Mouse (Mus musculus) limb, embryonic 12.5 days (tissue): Measurements from ENCODE around the gene Lingo2. TPM values are rescaled to one million over a fixed set of nuclear protein-coding genes. Genes with fewer than 3 reads are reported as not detected.

Experiments used
- ATAC-seq: fragments of 200-750 bp; cut with Nextera tagmentation; 2 replicates; pipeline ENCODE4 v1.8.0; 2017; ENCODE audit warnings: low read depth, moderate TSS enrichment; ENCODE audit not compliant: insufficient number of reproducible peaks, insufficient read depth, low FRiP score, low TSS enrichment
- H3K27ac ChIP-seq: fragments of 300-500 bp; sonication (generic); 2 replicates; pipeline ENCODE4 v1.5.1; 2016; ENCODE audit warnings: mild to moderate bottlenecking, moderate library complexity
- H3K27me3 ChIP-seq: fragments of 300-500 bp; sonication (generic); 2 replicates; pipeline ENCODE4 v1.6.1; 2016; ENCODE audit warnings: mild to moderate bottlenecking, moderate library complexity
- H3K36me3 ChIP-seq: fragments of 300-500 bp; sonication (generic); 2 replicates; pipeline ENCODE4 v1.6.1; 2016; ENCODE audit warnings: mild to moderate bottlenecking, moderate library complexity
- H3K4me1 ChIP-seq: fragments of 300-500 bp; sonication (generic); replicated peaks from 2 replicates; pipeline ENCODE4 v1.6.1; 2016
- H3K4me2 ChIP-seq: fragments of 300-500 bp; sonication (generic); 2 replicates; pipeline ENCODE4 v1.6.1; 2016; ENCODE audit warnings: mild to moderate bottlenecking, moderate library complexity
- H3K4me3 ChIP-seq: fragments of 300-500 bp; sonication (generic); replicated peaks from 2 replicates; pipeline ENCODE4 v1.5.1; 2016; ENCODE audit warnings: mild to moderate bottlenecking
- H3K9ac ChIP-seq: fragments of 300-500 bp; sonication (generic); replicated peaks from 2 replicates; pipeline ENCODE4 v1.6.1; 2016; ENCODE audit warnings: mild to moderate bottlenecking, moderate library complexity
- H3K9me3 ChIP-seq: fragments of 300-500 bp; sonication (generic); 2 replicates; pipeline ENCODE4 v1.6.1; 2016; ENCODE audit warnings: mild to moderate bottlenecking, moderate library complexity
- WGBS: fragments of 180-500 bp; shearing (Covaris S2); methylation state at CpG from one replicate; pipeline ENCODE4 v1.1.7; 2016; 5-methylcytosine and 5-hydroxymethylcytosine counted together
- polyA plus RNA-seq: library from polyadenylated mRNA; unstranded; fragments of >200 nt; fragmentation: Nextera tagmentation; extraction: Ambion mirVana; gene quantifications from 2 replicates; pipeline ENCODE4 v1.2.1, GENCODE M21; 2016

Lingo2 gene
- polyA plus RNA-seq, 1 experiment from 2014 or later = 1.4 TPM

- Histone ChIP-seq H3K4me3 (no peak overlapping the region), H3K36me3 (no peaks in the 10 kb centered on the region), H3K27me3 (no peaks in the 10 kb centered on the region), H3K9me3 (no peaks in the 10 kb centered on the region), H3K4me1 (no peaks in the 10 kb centered on the region), H3K9ac (no peak overlapping the region), H3K27ac (no peak overlapping the region), H3K4me2 (no peak overlapping the region)
- ATAC-seq = no peak
- WGBS = 86% methylated on average over 1 of the region's 1 CpGs
Observed at GRCm38 (mm10) chr4:36305228-36305627, 646.3 kb downstream of the Lingo2 start.

DNA sequence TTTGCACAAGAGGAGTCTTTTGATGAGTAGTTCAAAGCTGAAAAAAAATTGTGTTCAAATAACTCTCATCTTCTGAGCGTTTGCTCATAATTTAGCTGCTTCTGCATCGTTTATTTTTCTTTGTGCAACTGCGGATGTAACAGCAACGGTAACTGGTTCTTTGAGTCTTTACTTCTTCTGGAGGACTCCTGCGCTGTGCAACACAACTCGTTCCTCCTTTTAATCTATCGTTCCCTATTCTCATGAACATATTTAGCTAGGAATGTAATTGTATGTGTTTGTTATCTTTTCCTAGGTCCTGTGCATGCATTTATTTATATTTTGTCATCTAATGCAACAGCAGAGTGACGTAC is 661.9 kb downstream of the Lingo2 start:
- Histone ChIP-seq H3K9me3 (no peaks in the 10 kb centered on the region), H3K9ac (no peak overlapping the region), H3K36me3 (no peaks in the 10 kb centered on the region), H3K4me1 (no peaks in the 10 kb centered on the region; the same call in 1 of the 2 replicates), H3K4me2 (no peak overlapping the region; the same call in 1 of the 2 replicates), H3K27me3 (no peaks in the 10 kb centered on the region), H3K4me3 (no peak overlapping the region), H3K27ac (no peak overlapping the region)
- WGBS = 82% methylated on average over 8 of the region's 8 CpGs
- ATAC-seq = no peak

DNA sequence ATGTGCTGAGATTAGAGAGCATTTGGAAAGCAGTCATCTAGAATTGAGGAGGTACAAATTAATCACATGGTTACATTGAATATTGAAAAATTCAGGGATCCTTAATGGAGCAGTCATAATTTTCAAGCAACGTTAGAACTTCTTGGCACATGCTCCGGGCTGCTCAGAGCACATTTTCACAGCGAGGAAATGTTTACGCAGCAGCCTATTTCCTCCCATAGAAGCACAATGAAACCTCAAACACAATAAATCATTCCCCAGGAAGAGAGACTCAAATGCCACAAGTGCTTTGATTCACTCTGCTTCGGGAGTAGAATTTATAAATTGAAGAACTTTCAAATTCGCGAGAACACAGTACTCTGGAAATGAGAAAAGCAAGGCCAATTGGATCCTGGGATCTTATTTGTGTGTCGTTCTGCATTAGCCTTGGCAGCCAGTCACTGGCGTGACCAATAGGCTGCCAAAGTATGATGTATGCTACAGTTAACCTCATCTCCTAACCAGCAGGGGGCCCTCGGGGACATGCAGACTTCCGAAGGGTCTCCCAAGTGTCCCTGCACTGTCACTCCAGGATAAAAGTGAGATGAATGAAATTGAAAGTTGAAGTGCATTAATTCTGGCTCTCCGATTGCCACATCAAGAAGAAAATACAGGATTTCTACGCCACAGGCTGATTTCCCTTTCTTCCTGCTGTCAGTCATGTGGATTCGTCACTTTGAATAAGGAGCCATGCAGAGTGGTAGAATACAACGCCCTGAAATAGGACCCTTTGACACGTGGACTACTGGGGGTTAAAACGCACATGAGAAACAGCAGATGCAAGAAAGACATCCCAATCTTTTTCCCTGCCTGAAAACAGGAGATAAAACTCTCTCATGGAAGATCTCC is 662.5 kb downstream of the Lingo2 start:
- Histone ChIP-seq H3K9ac (no peak overlapping the region), H3K27me3 (no peaks in the 10 kb centered on the region), H3K4me3 (no peak overlapping the region), H3K9me3 (no peaks in the 10 kb centered on the region), H3K36me3 (no peaks in the 10 kb centered on the region), H3K4me2 (peak overlapping the region; percentile 33), H3K27ac (no peak overlapping the region), H3K4me1 (no peaks in the 10 kb centered on the region; the same call in 1 of the 2 replicates)
- 40% methylated on average over 17 of the region's 17 CpGs for WGBS
- no peak for ATAC-seq

DNA sequence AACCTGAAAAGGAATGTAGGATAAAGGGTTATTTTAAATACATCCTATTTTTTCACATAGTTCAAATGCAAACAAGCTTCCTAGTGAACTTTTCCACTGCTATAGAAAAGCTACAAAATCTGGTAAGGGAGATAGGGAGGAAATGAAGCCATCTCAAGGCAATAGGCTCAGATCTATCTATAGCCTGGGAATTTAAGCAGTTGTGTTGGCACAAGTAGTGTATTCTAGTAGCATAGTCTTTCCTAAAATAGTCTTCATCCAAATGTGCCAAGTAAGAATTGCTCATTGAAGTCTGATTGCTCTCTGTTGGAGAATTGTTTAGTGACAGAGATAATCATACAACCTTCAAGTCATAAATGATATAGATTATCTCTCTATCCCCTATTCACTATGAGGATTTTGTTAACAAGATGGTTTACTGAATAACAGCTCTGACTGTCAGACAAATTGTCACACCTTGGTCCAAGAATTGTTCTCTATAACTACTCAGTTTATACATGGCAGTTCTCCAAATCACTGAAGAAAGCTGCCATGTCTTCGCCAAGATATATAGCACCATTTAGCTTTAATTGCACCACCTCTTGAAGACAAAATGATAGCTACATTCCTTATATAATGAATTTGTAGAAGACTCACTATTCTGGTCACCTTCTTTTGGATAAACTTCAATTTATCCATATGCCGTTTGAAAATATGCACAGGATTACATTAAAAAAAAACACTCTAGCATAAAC is 688.9 kb downstream of the Lingo2 start:
- H3K27ac ChIP-seq = no peak overlapping the region
- no peaks in the 10 kb centered on the region for H3K36me3 ChIP-seq
- no peak for ATAC-seq
- H3K27me3 ChIP-seq = no peaks in the 10 kb centered on the region
- H3K9ac ChIP-seq = no peak overlapping the region
- H3K4me1 ChIP-seq = no peaks in the 10 kb centered on the region
- no peak overlapping the region for H3K4me2 ChIP-seq
- 85% methylated on average over 2 of the region's 2 CpGs for WGBS
- no peak overlapping the region for H3K4me3 ChIP-seq
- H3K9me3 ChIP-seq = no peaks in the 10 kb centered on the region

DNA sequence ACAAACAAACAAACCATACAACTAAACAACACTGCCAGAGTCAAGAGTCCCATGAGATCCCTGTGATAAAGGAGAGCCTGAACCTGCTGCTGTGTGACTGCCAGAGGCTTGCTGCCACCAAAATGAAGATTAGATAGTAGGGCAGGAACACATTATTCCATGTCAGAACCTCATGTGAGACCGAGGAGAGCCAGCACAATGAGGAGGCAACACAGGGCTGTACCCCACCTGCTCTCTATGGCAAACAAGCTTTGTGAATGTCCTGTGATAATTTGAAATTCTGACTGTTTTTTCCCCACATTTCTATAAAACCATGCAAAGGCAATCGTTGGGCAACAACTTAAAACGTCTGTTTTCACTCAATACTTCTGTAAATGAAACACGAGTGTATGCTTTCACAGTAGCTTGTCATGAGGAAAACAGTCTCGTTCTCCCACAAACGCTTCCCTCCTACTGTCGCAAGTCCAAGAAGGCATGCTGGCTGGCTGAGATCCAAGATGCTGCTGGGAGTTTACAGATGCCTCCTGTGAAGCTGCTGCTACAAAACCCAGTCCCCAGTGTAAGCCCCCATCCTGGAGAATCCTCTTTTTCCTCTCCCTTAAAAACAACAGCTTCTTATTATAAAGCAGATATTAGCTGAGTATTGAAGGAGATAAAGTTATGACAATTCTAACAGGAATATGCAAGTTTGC is 765.2 kb downstream of the Lingo2 start:
- Histone ChIP-seq H3K4me2 (no peak overlapping the region), H3K4me1 (peaks cover 3% of the 10 kb centered on the region; the same call in 1 of the 2 replicates), H3K36me3 (no peaks in the 10 kb centered on the region), H3K27ac (no peak overlapping the region), H3K4me3 (no peak overlapping the region), H3K9me3 (no peaks in the 10 kb centered on the region), H3K9ac (no peak overlapping the region), H3K27me3 (no peaks in the 10 kb centered on the region)
- ATAC-seq = no peak
- 30% methylated on average over 7 of the region's 7 CpGs for WGBS

- WGBS = 47% methylated on average over 4 of the region's 4 CpGs
- no peak overlapping the region for H3K4me2 ChIP-seq
- peaks cover 3% of the 10 kb centered on the region; the same call in 1 of the 2 replicates for H3K4me1 ChIP-seq
- no peaks in the 10 kb centered on the region for H3K36me3 ChIP-seq
- no peak for ATAC-seq
- H3K4me3 ChIP-seq = no peak overlapping the region
- H3K27me3 ChIP-seq = no peaks in the 10 kb centered on the region
- no peak overlapping the region for H3K27ac ChIP-seq
- no peak overlapping the region for H3K9ac ChIP-seq
- H3K9me3 ChIP-seq = no peaks in the 10 kb centered on the region
Observed at GRCm38 (mm10) chr4:36183643-36184042, 767.9 kb downstream of the Lingo2 start.

DNA sequence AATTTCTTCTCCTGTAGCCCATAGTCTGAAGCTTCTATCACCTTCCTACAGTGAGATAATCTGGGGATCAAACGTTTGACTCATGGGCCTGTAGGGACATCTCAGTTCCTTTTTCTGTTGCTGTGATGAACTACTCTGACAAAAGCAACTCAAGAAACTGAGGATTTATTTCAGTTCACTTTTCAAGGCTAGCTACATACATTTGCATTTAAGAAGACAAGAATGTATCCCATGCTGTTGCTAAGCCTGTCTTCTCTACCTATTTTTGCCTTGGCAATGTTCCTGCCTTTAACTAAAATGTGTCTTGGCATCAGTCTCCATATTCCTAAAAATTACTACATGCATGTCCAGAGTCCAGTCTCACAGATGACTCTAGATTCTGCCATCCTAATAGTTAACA is 781.4 kb downstream of the Lingo2 start:
- Histone ChIP-seq H3K4me2 (no peak overlapping the region), H3K9ac (no peak overlapping the region), H3K27me3 (no peaks in the 10 kb centered on the region), H3K4me3 (no peak overlapping the region), H3K36me3 (no peaks in the 10 kb centered on the region), H3K4me1 (no peaks in the 10 kb centered on the region), H3K9me3 (no peaks in the 10 kb centered on the region), H3K27ac (no peak overlapping the region)
- ATAC-seq = no peak
- 33% methylated on average over 1 of the region's 1 CpGs for whole genome bisulfite sequencing

DNA sequence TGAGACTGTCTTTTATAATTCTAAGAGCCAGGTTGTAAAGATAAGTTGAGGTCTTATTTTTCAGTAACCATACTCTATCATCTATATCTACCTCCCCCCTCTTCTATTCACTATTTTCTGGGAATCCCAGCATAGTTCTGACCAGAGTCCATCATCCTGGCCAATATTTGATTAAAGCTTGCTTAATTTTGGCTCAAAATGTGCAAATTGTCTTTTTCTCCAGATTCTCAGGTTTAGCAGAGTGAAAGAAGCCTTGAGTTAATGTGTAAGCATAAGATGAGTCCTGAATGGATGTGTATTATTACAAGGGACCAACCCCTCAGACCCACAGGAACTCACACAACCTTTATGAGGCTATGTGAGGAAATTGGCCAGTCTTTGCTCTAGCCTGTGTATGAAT is 820.2 kb downstream of the Lingo2 start:
- Histone ChIP-seq H3K36me3 (no peaks in the 10 kb centered on the region), H3K9ac (no peak overlapping the region), H3K9me3 (no peaks in the 10 kb centered on the region), H3K27me3 (no peaks in the 10 kb centered on the region), H3K4me2 (no peak overlapping the region), H3K4me1 (no peaks in the 10 kb centered on the region), H3K4me3 (no peak overlapping the region), H3K27ac (no peak overlapping the region)
- no peak for ATAC-seq

DNA sequence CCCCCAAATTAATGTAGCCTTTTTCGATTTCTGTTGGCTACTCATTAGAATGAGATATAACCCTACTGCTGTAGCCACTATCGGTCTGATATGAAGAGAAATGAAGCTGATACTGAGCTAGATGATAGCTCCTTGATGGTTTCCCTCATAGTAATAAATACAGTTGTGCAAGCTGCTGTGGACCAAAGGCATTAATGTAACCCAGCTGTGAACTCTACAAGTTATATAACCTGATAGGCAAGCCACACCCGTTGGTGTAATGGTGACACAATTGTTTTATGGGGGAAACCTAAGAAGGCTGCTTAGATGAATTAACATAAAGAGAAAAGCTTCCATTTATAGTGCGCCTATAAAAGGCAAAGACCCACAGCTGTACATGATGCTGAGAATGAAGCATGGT is 856.1 kb downstream of the Lingo2 start:
- Histone ChIP-seq H3K9ac (no peak overlapping the region), H3K9me3 (no peaks in the 10 kb centered on the region), H3K4me1 (no peaks in the 10 kb centered on the region), H3K4me3 (no peak overlapping the region), H3K4me2 (no peak overlapping the region), H3K27ac (no peak overlapping the region), H3K36me3 (no peaks in the 10 kb centered on the region), H3K27me3 (no peaks in the 10 kb centered on the region)
- no peak for ATAC-seq
- 72% methylated on average over 4 of the region's 4 CpGs for WGBS

GRCm38 (mm10) chr4:36081095-36081852 is 870.3 kb downstream of the Lingo2 start:
- Histone ChIP-seq H3K4me3 (no peak overlapping the region), H3K9ac (no peak overlapping the region), H3K4me2 (no peak overlapping the region), H3K27ac (no peak overlapping the region), H3K27me3 (no peaks in the 10 kb centered on the region), H3K4me1 (no peaks in the 10 kb centered on the region), H3K9me3 (no peaks in the 10 kb centered on the region), H3K36me3 (no peaks in the 10 kb centered on the region)
- WGBS = 63% methylated on average over 3 of the region's 3 CpGs
- no peak for ATAC-seq
